Mouse (Mus musculus) kidney, adult 11 months (tissue): ENCODE measurements at regions not wholly inside any gene's neighbourhood (a gene's known extent, or its start where the extent isn't known, plus 50 kb on each side); places are given as distances from the start of the nearest gene placed in this dataset.
A peak's percentile ranks its signal among the peaks of the same experiment; 100 is the strongest.

Experiments
- DNase-seq: peaks from one replicate; pipeline ENCODE4 v3.0.0; 2022

DNA sequence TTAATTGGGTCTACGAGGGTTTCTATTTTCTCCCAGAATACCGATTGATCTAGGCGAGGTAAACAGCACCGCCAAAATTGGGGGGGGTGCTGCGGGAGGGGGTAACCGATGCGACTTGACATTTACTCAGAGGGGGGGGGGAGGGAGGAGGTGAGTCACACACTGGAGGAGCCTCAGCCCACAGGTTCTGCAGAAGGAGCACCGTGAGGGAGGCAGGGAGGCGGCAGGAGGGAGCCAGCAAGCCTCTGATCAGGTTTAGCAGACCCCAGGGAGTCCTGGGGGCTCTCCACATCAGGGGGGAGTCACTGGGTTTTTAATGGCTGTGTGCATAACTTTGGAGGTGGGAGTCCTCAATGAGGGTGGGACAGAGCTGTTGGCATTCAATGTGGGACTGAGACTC lies 51.3 kb upstream of the Ier5l start:
- no peak for DNase-seq

DNA sequence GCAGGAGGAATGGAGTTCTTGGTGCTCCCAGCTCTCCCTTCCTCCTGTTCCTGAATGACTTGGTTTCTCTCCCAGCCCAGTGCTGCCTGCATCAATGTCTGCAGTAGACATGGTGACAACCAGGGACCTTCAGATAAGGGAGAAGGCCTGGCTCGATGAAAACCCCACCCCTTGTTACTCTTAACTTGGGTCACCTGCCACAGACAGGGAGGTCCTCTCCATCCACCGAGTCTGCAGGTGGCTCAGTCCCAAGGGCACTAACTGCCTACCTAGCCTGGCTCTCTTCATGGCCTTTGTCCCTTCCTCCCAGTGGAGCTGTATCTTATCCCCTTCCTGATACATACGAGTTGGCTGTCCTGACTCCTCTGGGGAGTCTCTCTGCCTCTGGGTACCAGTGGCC lies 51.8 kb upstream of the Ier5l start:
- no peak for DNase-seq

DNA sequence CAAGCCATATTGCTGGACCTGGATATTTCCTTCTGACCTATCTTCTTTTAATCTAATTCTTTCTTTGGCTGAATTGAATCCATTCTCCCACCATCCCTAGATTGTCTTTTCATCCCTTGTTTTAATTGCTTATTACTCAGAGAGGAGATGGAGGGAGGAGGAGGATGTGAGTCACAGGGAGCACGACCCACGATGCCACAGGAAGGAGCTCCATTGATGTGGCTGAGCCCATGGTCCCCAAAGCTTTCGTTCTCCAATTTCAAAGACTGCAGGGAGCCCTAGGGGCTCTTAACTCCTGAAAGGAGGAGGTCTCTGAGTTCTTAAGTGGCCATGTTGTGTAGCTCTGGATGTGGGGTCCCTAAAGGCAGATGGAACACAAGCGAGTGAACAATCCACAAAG lies 53.5 kb upstream of the Ier5l start:
- DNase-seq, result no peak

DNA sequence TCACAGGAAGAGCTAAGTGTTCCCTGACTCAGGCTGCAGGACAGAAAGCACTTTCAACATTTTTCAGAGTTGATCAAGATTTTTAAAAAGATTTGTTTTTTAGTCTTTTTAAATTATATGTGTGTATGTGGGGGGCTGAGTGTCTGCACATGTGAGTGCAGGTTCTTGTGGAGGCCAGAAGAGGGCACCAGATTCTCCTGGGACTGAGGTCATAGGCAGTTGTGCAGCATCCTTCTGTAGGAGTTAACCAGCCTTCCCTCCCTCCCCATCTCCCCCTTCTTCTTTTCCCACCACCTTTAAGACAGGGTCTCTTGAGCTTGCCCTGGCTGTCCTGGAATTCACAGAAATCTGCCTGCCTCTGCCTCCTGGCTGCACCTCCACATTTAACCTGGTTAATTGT lies 58.9 kb upstream of the Ier5l start:
- DNase-seq, result no peak

DNA sequence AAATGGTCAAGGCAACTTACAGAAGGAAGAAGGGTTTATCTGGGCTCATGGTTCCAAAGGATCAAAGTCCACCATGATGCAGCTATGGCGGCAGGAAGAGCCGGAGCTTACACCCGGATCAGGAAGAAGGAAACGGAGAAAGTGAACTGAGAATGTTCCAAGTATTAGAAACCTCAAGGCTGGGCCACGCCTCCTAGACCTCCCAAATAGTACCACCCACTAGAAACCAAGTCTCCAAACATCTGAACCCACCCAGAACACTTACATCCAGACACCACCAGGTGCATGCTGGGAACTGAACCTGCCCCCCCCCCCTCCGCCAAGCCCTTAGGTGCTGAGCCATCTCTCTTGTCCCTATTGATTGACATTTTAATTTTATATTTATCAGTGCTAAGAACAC lies 59.3 kb upstream of the Ier5l start:
- DNase-seq, result no peak

DNA sequence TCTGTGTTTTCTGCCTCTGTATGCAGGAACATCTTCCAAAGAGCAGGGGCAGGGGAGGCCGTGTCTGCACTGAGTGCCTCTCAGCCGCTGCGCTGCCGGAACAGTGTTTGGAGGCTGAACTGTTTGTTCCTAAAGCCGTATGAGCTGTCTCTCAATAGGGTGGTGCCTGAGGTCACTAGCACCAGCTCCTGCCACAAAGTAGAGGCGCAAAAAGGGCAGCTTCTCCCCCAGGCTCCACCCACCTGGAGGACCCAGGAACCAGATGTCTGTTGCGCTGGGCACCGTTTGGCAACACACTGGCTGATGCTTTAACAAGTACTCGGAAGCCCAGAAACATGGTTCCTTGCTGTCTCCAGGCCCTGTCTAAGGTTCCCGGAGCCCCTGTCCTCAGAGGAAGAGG lies 60.4 kb upstream of the Cstad start:
- DNase-seq, result no peak

DNA sequence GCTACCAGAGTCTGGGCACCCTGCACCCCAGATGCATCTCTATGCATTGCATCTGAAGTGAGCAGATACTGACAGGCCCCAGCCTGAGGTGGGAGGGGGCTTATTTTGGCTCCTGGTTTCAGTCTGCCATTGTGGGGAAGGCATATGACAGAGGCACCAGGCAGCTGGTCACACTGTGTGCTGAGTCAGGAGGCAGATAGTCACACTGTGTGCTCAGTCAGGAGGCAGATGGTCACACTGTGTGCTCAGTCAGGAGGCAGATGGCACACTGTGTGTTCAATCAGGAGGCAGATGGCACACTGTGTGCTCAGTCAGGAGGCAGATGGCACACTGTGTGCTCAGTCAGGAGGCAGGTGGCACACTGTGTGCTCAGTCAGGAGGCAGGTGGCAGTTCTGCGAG lies 55.5 kb upstream of the Cstad start:
- DNase-seq, result no peak

DNA sequence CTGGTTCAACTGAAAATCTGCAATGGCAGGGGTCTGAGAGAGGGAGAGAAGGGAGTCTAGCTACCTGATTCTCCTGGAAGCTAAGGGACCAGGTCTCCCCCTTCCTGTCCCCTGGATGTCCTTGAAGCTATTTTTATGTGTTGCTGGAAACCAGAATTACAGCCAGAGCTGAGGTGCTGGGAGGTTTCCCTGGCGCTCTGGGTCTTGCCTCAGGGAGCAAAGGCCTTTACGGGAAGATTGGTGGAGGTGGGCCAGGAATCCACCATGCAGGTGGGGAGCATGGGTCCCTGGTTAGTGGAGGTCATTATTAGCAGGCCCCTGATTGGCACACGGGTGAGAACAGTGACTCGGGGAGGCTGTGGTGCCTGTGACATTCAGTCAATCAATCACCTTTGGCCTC lies 53.3 kb upstream of the Cstad start:
- peak; percentile 52 for DNase-seq

DNA sequence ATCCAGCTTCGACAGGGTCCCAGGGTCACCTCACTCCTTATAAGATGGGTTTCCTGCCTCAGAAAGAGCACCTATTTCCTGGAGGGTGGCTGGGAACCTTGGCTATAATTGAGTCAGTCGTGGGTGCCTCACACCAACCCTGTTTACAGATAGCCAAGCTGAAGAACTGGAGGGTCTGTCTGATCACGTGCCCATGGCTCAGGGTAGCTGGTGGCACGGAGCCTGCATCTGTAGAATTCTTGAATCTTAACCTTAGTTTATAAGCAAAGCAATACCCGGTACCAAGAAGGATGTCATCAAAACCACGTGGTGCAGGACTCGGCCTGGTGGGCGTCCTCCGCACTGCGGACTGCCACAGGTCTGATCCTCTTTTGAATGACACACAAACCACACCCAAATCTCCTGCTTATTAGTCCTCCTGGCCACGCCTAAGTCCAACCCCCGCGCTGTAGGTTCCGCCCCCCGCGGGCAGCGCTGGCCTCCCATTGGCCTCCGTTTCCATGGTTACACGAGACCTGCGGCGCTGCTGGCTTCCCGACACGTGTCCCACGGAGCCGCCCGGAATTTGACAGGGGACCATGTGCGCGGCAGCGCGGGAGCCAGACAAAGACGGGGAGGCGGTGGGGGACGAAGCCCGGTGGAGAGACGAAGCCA lies 49.9 kb upstream of the Cstad start:
- DNase-seq, result peak; percentile 94
